Mouse (Mus musculus) kidney, adult 8-10 months (tissue): ENCODE results near the gene Rps23.
"Not testable (repeated sequence)": the region's sequence is repeated elsewhere in the genome, so short reads cannot be mapped to it uniquely, and the experiment has no call there.

Source experiments
- DNase-seq, 2 experiments: peaks; one replicate each; pipeline ENCODE4 v3.0.0; 2022

Rps23 gene

DNA sequence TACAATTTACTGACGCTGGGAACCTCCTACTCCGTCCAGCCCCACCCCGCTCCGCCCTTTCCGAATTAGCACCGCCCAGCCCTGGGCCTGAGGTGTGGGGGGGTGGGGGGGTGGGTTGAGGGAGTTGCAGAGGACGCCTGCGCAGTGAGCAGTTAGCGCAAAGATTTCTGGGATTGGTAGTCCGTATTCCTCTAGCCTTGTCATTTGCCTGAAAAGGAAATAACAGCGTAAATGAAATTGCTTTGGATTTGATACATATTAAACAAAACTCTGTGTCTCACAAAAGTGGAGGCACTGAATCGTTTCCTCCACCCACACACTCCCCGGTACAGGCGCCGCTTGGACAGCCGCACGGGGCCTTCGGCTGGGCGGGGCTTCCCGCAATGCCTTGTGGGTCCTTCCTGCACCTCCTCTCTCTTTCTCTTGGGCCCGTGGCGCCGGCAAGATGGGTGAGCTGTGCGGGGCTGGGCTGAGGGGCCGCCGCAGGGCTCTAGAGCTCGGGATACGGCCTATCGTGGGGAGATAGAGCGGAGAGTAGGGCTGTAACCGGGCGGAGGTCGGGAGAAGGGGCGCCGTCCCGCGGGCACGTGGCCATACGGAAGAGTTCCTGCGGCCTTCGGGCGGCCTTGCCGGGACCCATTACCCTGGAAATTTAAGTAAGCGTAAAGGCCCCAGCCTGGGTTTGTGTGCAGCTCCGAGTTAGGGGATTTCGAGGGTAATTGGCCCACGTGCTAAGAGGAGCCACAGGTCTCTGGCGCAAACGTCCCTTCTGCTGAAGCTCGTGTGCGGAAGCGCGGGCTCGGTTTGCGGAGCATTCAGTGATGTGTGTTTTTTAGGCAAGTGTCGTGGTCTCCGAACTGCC is at the start of gene Rps23:
TSS of gene Rps23 (plus strand) at position 208 of the 862 bp plus-strand sequence.
- peak; percentile 84 to 88 for DNase-seq

DNA sequence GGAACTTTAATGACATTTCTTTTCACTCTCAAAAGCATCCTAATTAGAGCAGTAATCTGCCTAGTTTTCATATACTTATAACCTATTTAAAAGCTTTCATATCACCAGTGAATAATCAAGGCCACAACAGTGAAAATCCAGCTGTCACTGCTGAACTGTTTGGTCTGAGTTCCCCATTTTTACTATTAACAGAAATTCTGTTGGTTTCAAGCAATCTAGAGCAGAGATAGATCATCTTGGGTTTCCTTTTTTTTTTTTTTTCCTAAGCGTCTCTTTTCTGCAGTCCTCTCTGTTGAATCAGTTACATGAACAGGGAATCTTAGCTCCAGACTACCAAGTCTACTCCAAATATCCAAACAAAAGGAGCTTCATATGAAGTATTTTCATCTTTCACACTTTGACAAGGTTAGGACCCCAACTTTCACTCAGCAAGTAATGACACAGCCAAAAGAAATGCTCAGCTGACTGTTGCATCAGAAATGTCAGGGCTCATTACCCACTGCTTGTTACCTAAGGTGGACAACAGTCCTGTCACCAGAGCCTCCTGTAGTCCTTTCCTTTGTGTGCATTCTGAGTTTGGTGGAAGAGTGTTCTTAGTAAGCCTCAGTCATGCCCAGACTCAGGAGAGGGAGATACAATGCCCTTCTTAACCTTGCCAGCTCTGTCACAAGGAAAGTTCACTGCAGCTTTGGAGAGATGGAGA is 40.9 kb upstream of the Rps23 start:
- no peak for DNase-seq

DNA sequence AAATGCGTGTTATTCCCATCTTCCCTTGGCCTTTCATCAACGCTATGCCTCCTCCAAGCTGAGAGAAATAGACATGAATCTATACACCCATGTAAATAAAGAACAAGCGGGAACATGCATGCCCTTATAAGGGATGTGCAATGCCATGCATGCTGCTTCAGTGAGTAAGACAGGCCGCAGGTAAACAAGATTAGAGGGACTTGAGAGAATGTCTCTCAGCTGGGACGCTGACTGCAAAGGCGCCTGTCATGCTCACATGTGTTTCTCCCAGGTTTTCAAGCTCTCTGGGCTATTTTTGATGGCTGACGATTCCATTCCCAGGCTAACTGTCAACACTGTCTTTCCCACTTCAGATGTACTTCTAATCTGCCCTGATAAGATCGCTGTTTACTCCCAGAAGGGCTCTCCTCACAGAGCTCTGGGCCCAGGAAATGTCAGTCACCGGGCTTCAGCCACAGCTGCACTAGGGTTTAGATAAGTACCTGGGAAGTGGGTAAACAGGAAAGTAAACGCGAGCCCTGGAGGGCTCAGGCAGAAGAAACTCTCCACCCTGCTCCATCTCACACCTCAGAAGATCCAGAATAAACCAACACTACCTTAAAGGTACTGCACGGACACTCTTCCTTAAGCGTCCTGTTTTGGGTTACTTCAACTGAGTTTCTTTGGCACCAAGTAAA is 36.8 kb upstream of the Rps23 start:
- no peak for DNase-seq

DNA sequence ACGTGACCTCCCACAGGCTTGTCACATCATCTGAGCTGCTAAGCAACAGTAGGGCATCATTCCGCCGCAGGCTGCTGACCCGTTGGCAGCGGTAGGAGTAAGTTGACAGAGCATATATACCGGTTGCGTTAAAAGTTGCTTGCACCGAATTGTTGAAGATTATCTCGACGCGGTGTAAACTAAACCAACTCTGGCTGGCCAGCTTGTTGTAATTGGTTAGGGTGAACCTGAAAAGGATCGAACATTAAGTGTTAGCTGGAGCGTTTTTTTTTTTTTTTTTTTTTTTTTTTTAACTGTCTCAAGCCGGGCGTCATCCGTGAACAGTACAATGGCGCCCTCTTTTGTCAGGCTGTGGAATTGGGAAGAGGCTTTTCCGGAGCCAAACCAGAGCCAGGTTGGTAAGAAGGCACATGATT is 36.2 kb upstream of the Rps23 start:
- peak; percentile 39 to 78 for DNase-seq

DNA sequence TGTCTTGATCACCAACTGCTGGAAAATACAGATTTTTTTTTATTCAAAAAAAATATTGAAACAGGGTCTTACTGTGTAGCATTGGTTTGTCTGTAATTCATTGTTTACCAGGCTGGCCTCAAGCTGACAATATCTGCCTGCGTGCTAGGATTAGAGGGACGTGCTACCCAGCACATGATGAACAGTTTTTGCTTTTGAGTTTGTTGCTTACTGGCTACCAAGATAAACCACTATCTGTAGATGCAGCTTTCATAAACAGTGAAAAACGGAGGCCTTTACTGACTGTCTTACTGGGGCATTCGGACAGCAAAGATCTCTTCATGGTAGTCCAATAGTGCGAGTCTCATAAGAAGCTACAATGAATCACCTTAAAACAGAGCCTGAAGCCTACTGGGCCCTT is 32.6 kb upstream of the Rps23 start:
- no peak for DNase-seq

DNA sequence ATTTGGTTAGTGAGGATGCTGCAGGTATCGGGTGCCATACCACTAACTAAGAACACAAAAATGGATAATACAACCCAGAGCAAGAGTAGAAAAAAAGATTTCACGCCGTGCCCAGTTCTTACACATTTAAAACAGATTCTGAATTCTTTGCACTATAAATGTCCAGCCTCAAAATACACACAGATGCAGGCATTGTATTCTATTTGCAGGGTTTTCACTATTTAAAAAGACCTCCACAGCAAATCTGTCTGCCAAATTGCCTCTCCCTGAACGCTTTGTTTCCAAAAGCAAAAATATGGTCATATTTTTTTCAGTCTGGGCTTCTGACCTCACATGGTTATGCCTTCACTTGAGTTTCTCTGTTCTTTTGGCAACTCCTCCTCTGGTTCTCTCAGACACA is 27.9 kb upstream of the Rps23 start:
- no peak for DNase-seq

DNA sequence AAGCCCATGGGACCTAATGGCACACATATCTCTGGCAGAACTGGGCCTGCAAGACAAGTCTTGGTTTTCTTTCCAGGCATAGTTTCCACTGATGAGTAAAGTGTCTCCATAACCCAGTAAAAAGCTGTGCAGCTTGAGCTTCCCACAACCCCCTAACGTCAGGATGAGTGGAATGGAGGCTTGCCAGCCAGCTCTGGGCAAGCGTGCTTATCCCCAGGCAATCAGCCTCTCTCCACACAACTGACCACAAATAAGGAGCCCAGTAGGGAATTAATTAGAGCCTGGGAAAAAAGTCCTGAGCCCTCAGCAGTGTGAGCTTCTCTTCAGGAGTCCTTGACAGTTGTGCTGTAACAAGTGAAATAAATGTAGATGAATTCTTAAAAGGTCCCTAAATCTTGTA is 26.7 kb upstream of the Rps23 start:
- no peak for DNase-seq

DNA sequence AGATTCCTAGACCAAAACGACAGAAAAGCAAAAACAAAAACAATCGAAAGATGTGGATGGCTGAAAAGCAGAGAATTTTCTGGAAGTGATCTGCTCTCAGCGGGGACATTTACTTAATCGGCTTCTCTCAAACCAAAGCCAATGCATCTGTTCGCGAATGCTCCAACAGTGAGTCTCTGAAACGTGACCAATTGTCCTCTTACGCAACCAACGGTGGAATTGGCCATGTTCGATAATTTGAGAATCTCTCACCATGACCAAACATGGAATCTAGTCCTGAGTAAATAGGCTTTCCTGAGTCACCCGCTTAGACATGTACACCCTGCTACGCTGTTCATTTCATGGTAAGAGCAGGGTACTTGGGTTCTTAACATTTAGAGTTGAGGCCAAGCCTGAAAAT is 25.9 kb upstream of the Rps23 start:
- no peak for DNase-seq

DNA sequence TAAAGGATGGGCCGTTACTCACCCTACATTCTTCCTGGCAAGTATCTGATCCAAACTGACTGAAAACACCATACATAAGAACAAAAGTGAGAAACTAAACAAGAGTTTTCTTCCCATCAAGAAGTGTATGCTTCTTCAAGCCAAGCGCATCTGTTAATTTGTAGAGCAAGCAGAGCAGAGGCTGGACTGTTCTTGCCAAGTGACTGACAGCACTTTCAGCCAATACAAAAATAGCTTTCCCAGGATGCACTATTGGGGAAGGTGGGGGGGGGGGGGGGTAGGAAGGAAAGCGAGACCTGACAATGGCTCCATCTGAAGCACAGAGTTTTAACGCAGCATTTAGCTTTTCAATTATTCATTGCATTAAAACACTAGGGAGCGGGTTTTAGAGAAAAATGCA is 17.6 kb upstream of the Rps23 start, which contains the start of gene Atp6ap1l:
TSS of gene Atp6ap1l (minus strand) at position 180 of the 400 bp plus-strand sequence.
- no peak for DNase-seq

DNA sequence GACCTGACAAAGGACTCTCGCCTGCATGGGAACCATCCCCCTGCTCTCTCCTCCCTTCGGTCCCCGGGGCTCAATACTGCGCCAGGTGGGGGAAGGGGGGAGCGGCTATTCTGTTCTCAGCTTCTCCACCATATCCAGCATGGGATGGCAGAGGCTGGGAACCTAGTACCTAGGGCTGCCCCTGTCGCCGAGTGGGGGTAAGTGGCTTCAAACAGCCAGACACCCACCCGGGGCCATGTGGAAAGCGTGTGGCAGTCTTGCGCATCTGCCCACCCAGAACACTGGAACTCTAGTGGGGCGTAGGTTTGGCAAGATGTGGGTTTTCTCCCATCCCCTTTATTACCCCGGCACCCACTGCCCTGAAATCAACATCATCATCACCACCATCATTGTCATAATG is 15.4 kb upstream of the Rps23 start:
- no peak for DNase-seq

DNA sequence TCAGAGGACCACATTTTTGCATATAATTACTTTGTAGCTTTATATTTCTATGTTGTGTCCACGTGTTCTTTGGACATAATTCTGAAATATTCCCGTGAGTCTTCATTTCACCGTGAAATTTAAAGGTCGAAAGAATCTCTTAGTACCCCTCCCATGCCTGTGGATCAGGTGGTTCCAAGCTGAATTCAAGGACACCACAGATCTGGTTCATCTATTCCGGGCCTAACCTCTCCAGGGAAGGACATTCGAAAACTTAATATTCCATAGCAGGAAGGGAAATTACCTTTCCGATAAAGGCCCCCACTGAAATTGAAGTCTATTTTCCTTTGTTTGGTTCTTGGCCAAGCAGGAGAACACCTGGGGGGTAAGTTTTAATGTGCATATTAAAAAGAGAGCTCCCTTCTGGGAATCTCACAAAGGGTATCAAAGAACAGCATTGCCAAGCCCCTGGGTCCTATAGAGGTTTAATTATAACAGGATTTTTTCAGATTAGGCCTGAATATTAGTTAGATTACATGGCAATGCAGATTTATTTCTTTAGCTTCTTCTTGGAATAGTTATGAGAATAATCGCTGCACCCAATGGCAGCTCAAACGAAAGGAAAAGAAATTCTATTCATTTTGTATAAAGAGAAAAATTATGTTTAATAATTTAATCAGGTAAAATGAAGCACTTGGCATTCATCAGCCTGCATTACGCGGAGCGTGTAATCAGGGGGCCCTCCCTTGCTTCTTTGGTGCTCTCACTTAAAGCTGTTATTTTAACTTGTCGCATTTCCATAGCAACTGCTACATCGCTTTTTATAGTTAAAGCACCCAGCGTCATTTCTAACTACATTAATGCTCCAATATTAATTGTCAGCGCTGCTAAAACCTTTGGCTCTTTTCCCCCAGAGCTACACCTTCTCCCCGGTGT is 9.7 kb upstream of the Rps23 start:
- no peak for DNase-seq

DNA sequence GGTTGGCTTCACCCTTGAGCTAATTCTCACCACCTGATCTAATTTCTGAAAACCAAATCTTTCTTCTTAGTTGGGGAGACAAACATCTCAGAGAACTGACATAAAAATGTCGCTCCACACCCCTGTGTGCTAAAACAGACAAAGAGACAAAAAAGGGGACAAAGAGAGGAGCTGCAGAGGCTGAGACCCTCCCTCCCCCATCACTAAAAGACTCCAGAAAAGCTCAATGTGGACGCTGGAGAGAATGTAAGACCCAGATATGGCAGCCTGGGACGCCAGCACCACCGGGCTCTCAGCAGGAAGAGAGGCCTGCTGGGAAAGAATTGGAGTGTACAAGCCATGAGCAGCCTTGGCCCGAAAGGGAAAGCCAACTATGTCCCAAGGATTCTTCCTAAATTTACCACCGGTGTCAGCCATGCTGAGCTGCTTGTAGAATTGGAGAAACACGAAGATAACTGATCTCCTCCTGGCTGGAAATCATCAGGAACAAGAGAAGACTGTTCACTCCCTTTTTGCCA is 9.0 kb upstream of the Rps23 start:
- DNase-seq: no peak

DNA sequence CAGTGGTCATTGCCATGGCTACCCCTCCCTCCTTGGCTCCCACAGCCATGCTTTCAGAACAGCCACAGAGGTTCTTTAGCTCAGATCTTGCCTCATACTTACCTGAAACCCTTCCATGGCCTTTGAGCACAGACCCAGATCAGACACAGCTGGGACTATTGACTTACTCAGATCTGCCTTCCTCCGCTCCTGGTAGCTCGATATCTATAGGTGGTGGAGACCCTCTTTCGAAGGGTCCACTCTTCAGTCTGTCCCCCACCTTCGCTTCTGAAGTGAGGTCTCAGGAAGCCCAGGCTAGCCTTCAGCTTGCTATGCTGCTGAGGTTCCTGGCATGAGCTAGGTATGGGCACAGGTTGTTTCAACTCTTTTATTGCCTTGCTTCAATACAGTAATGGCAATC is 8.0 kb upstream of the Rps23 start:
- no peak for DNase-seq

DNA sequence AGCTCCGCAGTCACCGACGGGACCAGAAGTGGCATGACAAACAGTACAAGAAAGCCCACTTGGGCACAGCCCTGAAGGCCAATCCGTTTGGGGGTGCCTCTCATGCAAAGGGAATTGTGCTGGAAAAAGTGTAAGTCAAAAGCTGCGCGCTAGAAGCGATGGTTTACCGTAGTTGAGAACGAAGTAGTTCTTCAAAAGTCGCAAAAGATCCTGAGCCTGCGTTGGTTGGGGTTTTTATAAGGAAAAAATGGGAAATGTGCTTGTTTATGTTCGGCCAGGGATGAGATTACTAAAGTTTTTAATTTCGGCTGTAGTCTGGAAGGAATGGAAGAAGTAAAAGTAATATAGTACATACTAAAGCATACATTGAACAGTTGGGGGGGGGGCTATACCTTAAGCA is 859 bp downstream of the Rps23 start:
- DNase-seq: not testable (repeated sequence)

DNA sequence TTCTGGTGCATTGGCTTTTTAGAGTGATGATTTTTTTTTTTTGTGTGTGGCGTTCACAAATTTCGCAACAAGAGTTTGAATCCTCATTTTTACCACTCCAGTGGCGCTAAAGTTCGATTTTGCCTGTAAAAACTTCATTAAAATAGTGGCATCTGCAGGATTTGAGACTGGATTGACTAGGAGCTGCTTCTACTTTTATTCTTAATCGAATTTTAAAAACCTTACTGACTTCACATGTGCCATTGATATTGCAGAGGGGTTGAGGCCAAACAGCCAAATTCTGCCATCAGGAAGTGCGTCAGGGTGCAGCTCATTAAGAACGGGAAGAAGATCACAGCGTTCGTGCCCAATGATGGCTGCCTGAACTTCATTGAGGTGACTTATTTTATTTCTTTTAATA is 1.3 kb downstream of the Rps23 start:
- no peak for DNase-seq

DNA sequence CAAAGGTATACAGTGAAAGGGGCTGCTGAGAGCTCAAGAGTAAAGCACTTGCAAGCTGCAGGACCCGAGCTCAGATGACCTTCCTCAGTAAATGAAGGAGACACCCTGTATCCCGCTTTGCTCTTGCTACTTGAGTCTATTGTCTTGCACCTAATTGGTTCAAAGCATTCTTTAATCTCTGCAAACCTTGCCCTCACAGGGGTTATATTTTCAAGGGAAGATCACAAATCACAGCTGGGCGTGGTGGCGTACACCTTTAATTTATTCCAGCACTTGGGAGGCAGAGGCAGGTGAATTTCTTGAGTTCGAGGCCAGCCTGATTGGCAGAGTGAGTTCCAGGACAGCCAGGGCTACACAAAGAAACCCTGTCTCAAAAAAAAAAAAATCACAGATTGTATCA is 2.4 kb downstream of the Rps23 start:
- no peak for DNase-seq

DNA sequence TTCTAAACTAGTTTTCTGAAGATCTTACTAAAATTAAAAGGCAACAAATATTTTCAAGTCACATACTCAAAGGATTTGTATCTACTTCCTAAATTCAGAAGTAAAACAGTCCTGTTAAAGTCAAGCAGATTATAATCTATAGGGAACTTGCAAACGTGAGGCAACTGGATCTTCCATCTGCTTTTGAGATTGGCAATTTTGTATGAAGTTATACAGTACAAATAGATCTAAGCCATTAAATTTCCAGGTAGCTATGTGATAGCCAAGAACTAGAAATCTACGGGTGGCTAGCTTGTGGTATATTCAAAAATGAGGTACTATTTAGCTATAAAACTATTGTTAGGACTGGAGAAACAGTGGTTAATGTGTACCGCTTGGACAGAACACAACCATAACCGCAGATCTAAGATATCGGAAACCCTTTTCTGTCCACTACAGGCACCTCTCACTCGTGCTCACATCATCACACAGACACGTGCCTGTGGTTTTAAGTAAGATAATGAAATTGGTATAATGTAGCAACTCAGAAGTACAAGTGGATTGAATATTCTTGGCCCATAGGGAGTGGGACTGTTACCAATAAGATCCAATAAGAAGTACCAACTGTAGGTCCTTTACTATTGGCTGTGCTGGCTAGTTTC is 3.5 kb downstream of the Rps23 start:
- no peak for DNase-seq

DNA sequence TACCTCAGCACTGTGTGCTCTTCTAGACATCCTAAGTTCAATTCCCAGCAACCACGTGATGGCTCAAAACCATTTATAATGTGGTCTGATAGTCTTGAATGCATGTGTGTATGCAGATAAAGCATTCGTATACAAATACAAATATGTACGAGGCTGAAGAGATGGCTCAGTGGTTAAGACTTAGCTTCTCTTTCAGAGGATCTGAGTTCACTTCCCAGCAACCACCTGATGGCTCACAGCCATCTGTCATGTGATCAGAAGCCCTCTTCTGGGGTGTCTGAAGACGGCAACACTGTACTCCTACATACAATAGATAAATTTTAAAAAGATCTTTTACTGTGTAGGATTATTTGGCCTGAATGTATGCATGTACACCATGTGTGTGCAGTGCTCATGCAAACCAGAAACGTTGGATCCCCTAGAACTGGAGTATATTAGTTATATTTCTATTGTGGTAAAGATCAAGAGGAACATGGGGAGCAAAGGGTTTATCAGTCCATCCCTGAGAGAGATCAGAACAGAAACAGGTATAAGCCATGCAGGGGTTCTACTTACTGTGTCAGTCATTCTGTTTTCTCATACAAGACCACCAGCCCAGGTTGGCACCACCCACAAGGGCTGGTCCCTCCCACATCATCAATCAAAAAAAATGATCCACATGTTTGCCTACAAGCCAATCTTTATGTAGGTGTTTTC is 4.3 kb downstream of the Rps23 start:
- no peak for DNase-seq

DNA sequence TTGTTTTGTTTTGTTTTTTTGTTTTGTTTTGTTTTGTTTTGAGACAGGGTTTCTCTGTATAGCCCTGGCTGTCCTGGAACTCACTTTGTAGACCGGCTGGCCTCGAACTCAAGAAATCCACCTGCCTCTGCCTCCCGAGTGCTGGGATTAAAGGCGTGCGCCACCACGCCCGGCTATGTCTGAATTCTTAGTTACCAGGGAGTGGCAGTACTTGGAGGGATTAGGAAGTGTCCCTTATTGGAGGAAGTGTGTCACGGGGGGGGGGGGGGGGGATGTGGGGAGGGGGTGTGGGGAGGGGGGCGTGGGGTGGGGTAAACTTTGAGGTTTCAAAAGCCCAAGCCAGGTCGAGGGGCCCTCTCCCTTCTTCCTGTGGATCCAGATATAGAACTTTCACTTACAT is 5.5 kb downstream of the Rps23 start:
- not testable (repeated sequence) for DNase-seq

DNA sequence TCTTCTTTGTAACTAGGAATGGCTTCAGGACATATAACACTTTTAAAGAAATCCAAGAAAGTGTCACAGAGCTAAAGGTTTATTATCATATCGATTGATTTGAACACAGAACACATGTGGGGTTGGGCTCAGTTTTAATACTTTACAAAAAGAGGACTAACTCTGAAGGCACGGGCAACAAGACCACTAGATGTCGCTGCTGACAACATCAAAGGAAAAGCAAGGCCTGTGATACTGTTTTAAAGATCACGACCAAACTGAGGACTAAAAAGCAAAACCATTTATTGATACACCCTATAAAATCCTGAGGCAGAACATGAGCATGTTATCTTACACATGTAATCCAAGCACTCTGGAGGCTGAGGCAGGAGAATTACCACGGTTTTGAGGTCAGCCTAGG is 7.1 kb downstream of the Rps23 start:
- peak; percentile 54 to 82 for DNase-seq

DNA sequence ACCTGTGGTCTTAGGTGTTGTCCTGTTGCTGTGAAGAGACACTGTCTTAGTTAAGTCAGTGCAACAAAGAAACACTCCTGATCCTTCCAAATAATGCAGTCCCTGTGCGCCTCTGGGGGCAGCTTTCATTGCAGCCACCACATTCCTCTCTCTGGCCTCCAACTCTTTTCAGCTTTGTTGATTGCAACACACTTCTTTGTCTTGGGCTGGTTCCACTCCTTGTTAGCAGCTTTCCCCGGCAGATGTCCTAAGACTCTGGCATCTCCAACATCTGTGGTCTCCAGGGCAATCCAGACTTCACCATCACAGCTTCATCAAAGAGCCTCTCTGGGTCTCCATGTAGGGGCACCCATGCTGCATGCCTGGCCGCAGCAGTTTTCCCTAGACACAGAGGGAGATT is 10.5 kb downstream of the Rps23 start:
- DNase-seq: no peak
